Mouse (Mus musculus) liver, embryonic 12.5 days (tissue): ENCODE measurements around the gene Gtpbp10. TPM values are rescaled to one million over a fixed set of nuclear protein-coding genes. Genes with fewer than 3 reads are reported as not detected.

Source experiments
- ATAC-seq: fragments of 200-750 bp; cut with Nextera tagmentation; 2 replicates; pipeline ENCODE4 v1.8.0; 2017; ENCODE audit warnings: moderate number of reproducible peaks, mild to moderate bottlenecking, moderate library complexity
- H3K27ac ChIP-seq: fragments of 300-500 bp; sonication (generic); 2 replicates; pipeline ENCODE4 v1.5.1; 2016; ENCODE audit warnings: mild to moderate bottlenecking
- H3K27me3 ChIP-seq: fragments of 300-500 bp; sonication (generic); replicated peaks from 2 replicates; pipeline ENCODE4 v1.6.1; 2016; ENCODE audit warnings: mild to moderate bottlenecking, moderate library complexity
- H3K36me3 ChIP-seq: fragments of 300-500 bp; sonication (generic); 2 replicates; pipeline ENCODE4 v1.6.1; 2016; ENCODE audit warnings: mild to moderate bottlenecking, moderate library complexity
- H3K4me1 ChIP-seq: fragments of 300-500 bp; sonication (generic); 2 replicates; pipeline ENCODE4 v1.6.1; 2016
- H3K4me2 ChIP-seq: fragments of 300-500 bp; sonication (generic); 2 replicates; pipeline ENCODE4 v1.6.1; 2016; ENCODE audit warnings: mild to moderate bottlenecking, moderate library complexity
- H3K4me3 ChIP-seq: fragments of 300-500 bp; sonication (generic); 2 replicates; pipeline ENCODE4 v1.5.1; 2016; ENCODE audit warnings: mild to moderate bottlenecking, moderate library complexity
- H3K9ac ChIP-seq: fragments of 300-500 bp; sonication (generic); 2 replicates; pipeline ENCODE4 v1.6.1; 2016; ENCODE audit warnings: mild to moderate bottlenecking, moderate library complexity
- H3K9me3 ChIP-seq: fragments of 300-500 bp; sonication (generic); replicated peaks from 2 replicates; pipeline ENCODE4 v1.6.1; 2016; ENCODE audit warnings: mild to moderate bottlenecking, moderate library complexity
- WGBS: fragments of 180-500 bp; shearing (Covaris S2); methylation state at CpG from one replicate; pipeline ENCODE4 v1.1.7; 2016; ENCODE audit not compliant: insufficient replicate concordance; 5-methylcytosine and 5-hydroxymethylcytosine counted together
- polyA plus RNA-seq: library from polyadenylated mRNA; unstranded; fragments of >200 nt; fragmentation: Nextera tagmentation; extraction: Ambion mirVana; gene quantifications from 2 replicates; pipeline ENCODE4 v1.2.1, GENCODE M21; 2016

The Gtpbp10 gene
- polyA plus RNA-seq, 1 experiment from 2014 or later, result 15.7 TPM

- no peak for ATAC-seq
- H3K27me3 ChIP-seq, result no peaks in the 10 kb centered on the region
- no peaks in the 10 kb centered on the region for H3K9me3 ChIP-seq
- no peak overlapping the region for H3K9ac ChIP-seq
- 35% methylated on average over 16 of the region's 16 CpGs for WGBS
- no peaks in the 10 kb centered on the region for H3K4me1 ChIP-seq
- no peaks in the 10 kb centered on the region for H3K36me3 ChIP-seq
- H3K27ac ChIP-seq, result no peak overlapping the region
- H3K4me2 ChIP-seq, result no peak overlapping the region
- H3K4me3 ChIP-seq, result no peak overlapping the region
These were observed 64.9 kb downstream of the Gtpbp10 start for GRCm38 (mm10) chr5:5494269-5495005.

GRCm38 (mm10) chr5:5492163-5492562 lies 67.2 kb downstream of the Gtpbp10 start:
- no peaks in the 10 kb centered on the region for H3K9me3 ChIP-seq
- H3K36me3 ChIP-seq, result no peaks in the 10 kb centered on the region
- no peaks in the 10 kb centered on the region for H3K27me3 ChIP-seq
- H3K4me3 ChIP-seq, result no peak overlapping the region
- H3K4me1 ChIP-seq, result no peaks in the 10 kb centered on the region
- H3K27ac ChIP-seq, result no peak overlapping the region
- no peak for ATAC-seq
- no peak overlapping the region for H3K9ac ChIP-seq
- H3K4me2 ChIP-seq, result no peak overlapping the region
- WGBS, result 74% methylated on average over 4 of the region's 4 CpGs

Other genes starting within 250 kb of the Gtpbp10 start
- 3.4 and 3.7 TPM in 2 replicates for gene Cdk14, start 139.2 kb downstream of the Gtpbp10 start, polyA plus RNA-seq
- gene 1700015F17Rik, start 80.4 kb downstream of the Gtpbp10 start, polyA plus RNA-seq, result not detected in 2 replicates
- 10.0 and 10.8 TPM in 2 replicates for gene Cldn12, start 44.6 kb downstream of the Gtpbp10 start, polyA plus RNA-seq
- 0.44 and 0.57 TPM in 2 replicates for gene Gm8773, start 14.3 kb upstream of the Gtpbp10 start, polyA plus RNA-seq
- 0.47 and 0.76 TPM in 2 replicates for gene Cfap69, start 104.7 kb upstream of the Gtpbp10 start, polyA plus RNA-seq
- gene Steap2, start 135.0 kb upstream of the Gtpbp10 start, polyA plus RNA-seq, result 5.9 and 7.2 TPM in 2 replicates
- 9.1 and 9.3 TPM in 2 replicates for gene Steap1, start 189.8 kb upstream of the Gtpbp10 start, polyA plus RNA-seq